Mouse (Mus musculus) left cerebral cortex, adult 2 months (tissue): ENCODE measurements around the gene Olfr979. TPM values are rescaled to one million over a fixed set of nuclear protein-coding genes. Genes with fewer than 3 reads are reported as not detected.
"Not testable (repeated sequence)": the region's sequence is repeated elsewhere in the genome, so short reads cannot be mapped to it uniquely, and the experiment has no call there.

ENCODE experiments used
- DNase-seq, 2 experiments: peaks; one replicate each; pipeline ENCODE4 v3.0.0; 2021 to 2022; ENCODE audit warnings: low spot score in 2 of 2, mixed read lengths in 1 of 2; ENCODE audit errors: extremely low spot score in 1 of 2
- H3K27ac ChIP-seq: fragments of 200-600 bp; 2 replicates; pipeline ENCODE4 v1.8.1; 2022
- H3K4me3 ChIP-seq: fragments of 200-600 bp; 2 replicates; pipeline ENCODE4 v1.8.1; 2022
- CTCF ChIP-seq: fragments of 200-600 bp; IDR thresholded peaks from 2 replicates; pipeline ENCODE4 v1.8.1; 2022; ENCODE audit warnings: antibody characterized with exemption, mild to moderate bottlenecking, moderate library complexity
- intact Hi-C: fragments of 180-260 bp; cut with DNase I; formaldehyde crosslinking; loops from one replicate; pipeline ENCODE4 v1.15.1; 2025
- long read RNA-seq, 2 experiments: library from polyadenylated mRNA; stranded (forward); transcript quantifications; one replicate each; pipeline ENCODE4 v2.0.0; 2021; ENCODE audit warnings: borderline mapping rate in 2 of 2
- total RNA-seq, 2 experiments: library from RNA; stranded (reverse); gene quantifications; 2 replicates each; pipeline ENCODE4 v1.2.3; 2021

The Olfr979 gene
- total RNA-seq: not detected
- long read RNA-seq, experiment 1: 0 reads
- long read RNA-seq, experiment 2: 0 reads

- intact Hi-C loops: no loop called here
- no peak for DNase-seq
- Histone ChIP-seq H3K4me3 (no peak within 1 kb of the TSS), H3K27ac (no peak within 1 kb of the TSS)
- TF ChIP-seq CTCF: no peak
Observed at GRCm38 (mm10) chr9:40003365-40003764, at the start of gene Olfr979. Olfr979 (minus strand) TSS chr9:40003465.

GRCm38 (mm10) chr9:40050138-40050537 is 46.9 kb upstream of the Olfr979 start:
- no peak overlapping the region for H3K4me3 ChIP-seq
- no peak for TF ChIP-seq CTCF
- H3K27ac ChIP-seq: no peak overlapping the region
- intact Hi-C loops: no loop called here
- DNase-seq: no peak

- no peak within 1 kb of the TSS for H3K27ac ChIP-seq
- intact Hi-C loops: no loop called here
- no peak for TF ChIP-seq CTCF
- DNase-seq: no peak
- H3K4me3 ChIP-seq: no peak within 1 kb of the TSS
Observed at GRCm38 (mm10) chr9:40021164-40021563, 17.9 kb upstream of the Olfr979 start, which contains the start of gene Olfr981. Olfr981 (plus strand) TSS chr9:40021464.

GRCm38 (mm10) chr9:40009482-40009881 is 6.2 kb upstream of the Olfr979 start, which contains the start of gene Olfr980:
Olfr980 (minus strand) TSS chr9:40009582.
- Histone ChIP-seq H3K4me3 (no peak within 1 kb of the TSS), H3K27ac (no peak within 1 kb of the TSS)
- intact Hi-C loops: no loop called here
- TF ChIP-seq CTCF: no peak
- DNase-seq: no peak

- Histone ChIP-seq H3K4me3 (no peak within 1 kb of the TSS), H3K27ac (no peak within 1 kb of the TSS)
- DNase-seq: no peak
- no peak for TF ChIP-seq CTCF
- intact Hi-C loops: no loop called here
Observed at GRCm38 (mm10) chr9:39991813-39992212, 11.5 kb downstream of the Olfr979 start, which contains the start of gene Olfr978. Olfr978 (plus strand) TSS chr9:39992113.

- H3K4me3 ChIP-seq, DNase-seq, intact Hi-C loops, H3K27ac ChIP-seq: not testable (repeated sequence)
Observed at GRCm38 (mm10) chr9:39976581-39977145, 26.6 kb downstream of the Olfr979 start.

GRCm38 (mm10) chr9:39961033-39961432 is 42.2 kb downstream of the Olfr979 start, which contains the start of gene Olfr976:
Olfr976 (minus strand) TSS chr9:39961133.
- intact Hi-C loops, H3K4me3 ChIP-seq, DNase-seq, H3K27ac ChIP-seq: not testable (repeated sequence)

- intact Hi-C loops: no loop called here
- no peak for DNase-seq
- TF ChIP-seq CTCF: no peak
- H3K4me3 ChIP-seq: no peak within 1 kb of the TSS
- no peak within 1 kb of the TSS for H3K27ac ChIP-seq
Observed at GRCm38 (mm10) chr9:39951946-39952345, 51.3 kb downstream of the Olfr979 start, which contains the start of gene Olfr975. Olfr975 (minus strand) TSS chr9:39952046.

Other genes starting within 250 kb of the Olfr979 start
- not detected for gene Olfr968, start 220.2 kb downstream of the Olfr979 start, total RNA-seq
- not detected for gene Olfr969, start 212.5 kb downstream of the Olfr979 start, total RNA-seq
- not detected for gene Olfr970, start 194.6 kb downstream of the Olfr979 start, total RNA-seq
- gene Olfr971, start 166.6 kb downstream of the Olfr979 start, total RNA-seq: not detected
- not detected for gene Olfr972, start 137.0 kb downstream of the Olfr979 start, total RNA-seq
- not detected for gene Olfr229, start 96.1 kb downstream of the Olfr979 start, total RNA-seq
- not detected for gene Olfr974, start 66.0 kb downstream of the Olfr979 start, total RNA-seq
- not detected for gene Olfr975, start 51.4 kb downstream of the Olfr979 start, total RNA-seq
- not detected for gene Olfr976, start 42.3 kb downstream of the Olfr979 start, total RNA-seq
- not detected for gene Olfr978, start 11.4 kb downstream of the Olfr979 start, total RNA-seq
- gene Olfr980, start 6.1 kb upstream of the Olfr979 start, total RNA-seq: not detected
- not detected for gene Olfr981, start 18.0 kb upstream of the Olfr979 start, total RNA-seq
- gene Olfr982, start 70.4 kb upstream of the Olfr979 start, total RNA-seq: not detected
- gene Olfr983, start 90.1 kb upstream of the Olfr979 start, total RNA-seq: not detected
- gene Olfr984, start 110.7 kb upstream of the Olfr979 start, total RNA-seq: not detected
- not detected for gene Olfr985, start 126.7 kb upstream of the Olfr979 start, total RNA-seq
- gene Tmem225, start 144.7 kb upstream of the Olfr979 start, total RNA-seq: not detected
- gene Olfr986, start 177.5 kb upstream of the Olfr979 start, total RNA-seq: under 1 TPM in 1 of 2 experiments, not detected in 1; 0.09 TPM
- gene Zfp202, start 188.9 kb upstream of the Olfr979 start, total RNA-seq: 1 to 10 TPM; 3.2 to 4.0 TPM